Mouse (Mus musculus) v-Abl transformed pro-B cells (cell line): Measurements from ENCODE around the gene Ginm1.
"Not testable (repeated sequence)": the region's sequence is repeated elsewhere in the genome, so short reads cannot be mapped to it uniquely, and the experiment has no call there.

Source experiments
- in situ Hi-C, 2 experiments: fragments of 400-800 bp; cut with MboI; formaldehyde crosslinking; loops; one replicate each; pipeline ENCODE4 v1.15.1; 2025; ENCODE audit not compliant: unreplicated experiment in 2 of 2

Gene Ginm1

DNA sequence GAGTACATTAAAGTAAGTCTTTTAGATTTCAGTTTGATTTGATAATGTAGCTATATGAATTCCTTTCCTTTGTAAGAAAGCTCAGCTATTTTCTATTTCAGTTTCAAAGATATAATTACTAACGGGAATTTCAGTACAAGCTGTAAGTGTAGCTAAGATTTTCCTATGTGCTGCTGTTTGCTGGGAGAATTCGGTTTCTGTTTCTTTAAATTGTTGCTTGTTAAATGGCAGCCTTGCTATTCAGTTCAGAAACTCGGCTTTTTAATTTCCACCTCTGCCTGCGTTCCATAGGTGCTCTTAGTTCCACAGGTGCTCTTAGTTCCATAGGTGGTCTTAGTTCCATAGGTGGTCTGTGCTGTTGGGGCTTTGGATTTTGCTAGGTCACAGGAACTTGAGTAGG, 26.5 kb upstream of the Ginm1 start:
- in situ Hi-C loops: loop anchor here in 1 of 2 experiments (10.0 kb wide), 1 partner anchor 56 kb away; no protein-coding TSS in a partner anchor

DNA sequence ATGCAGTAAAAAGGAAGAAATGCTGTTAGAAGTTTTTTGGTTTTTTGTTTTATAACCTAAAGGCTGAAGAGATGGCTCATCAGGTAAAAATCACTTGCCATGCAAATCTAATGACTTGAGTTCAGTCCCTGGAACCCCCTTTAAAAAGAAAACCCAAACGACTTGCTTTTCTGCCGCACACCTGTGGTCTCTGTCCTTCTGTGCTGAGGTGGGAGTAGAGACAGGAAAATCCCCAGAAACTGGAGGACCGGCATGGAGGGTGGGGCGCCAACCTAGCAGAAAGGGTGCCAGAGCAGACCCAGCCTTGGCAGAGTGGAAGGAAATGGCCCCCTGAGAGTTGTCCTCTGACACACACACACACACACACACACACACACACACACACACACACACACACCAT, 26.1 kb upstream of the Ginm1 start:
- in situ Hi-C loops: loop anchor here in 1 of 2 experiments (10.0 kb wide), 1 partner anchor 56 kb away; no protein-coding TSS in a partner anchor

DNA sequence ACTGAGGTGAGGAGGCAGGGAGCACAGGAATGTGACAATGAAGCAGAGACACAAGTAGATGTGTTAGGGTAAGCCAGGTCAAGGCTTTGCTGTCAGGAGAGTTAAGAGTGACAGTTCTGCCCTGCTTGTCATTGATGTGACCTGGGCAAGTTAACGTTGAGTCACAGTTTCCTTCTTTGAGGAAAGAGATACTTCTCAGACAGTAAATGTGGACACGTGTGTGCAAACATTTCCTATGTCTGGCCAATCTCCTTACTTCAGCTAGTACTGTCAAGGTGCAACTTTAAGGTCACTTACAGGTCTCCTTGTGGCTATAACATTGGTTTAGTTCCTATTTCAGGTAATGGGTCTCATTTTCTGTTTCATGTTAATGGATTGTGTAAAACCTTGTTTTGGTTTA, 23.9 kb upstream of the Ginm1 start:
- in situ Hi-C loops: loop anchor here in 1 of 2 experiments (10.0 kb wide), 1 partner anchor 58 kb away; no protein-coding TSS in a partner anchor

DNA sequence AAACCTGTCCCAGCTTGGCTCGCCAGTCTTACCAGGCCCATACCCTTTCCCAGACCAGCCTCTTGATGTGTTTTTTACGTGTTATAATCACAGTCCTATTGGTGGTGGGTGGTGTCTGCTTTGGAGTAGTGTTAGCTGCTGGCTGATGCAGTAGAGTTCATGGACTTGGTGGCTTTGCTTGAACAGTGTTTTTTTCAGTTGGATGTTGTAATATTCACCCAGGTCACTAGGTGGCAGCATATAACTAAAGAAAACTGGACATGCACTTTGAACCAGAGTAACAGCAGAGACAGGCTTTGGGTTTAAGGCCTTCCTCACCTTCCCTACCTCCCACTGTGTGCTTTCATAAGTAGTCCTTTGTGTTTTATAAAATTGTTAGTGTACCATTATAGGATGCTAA, 17.3 kb upstream of the Ginm1 start:
- in situ Hi-C loops: loop anchor here (5.0 to 10.0 kb wide), 5 partner anchors 65 to 432 kb away; no protein-coding TSS in a partner anchor

DNA sequence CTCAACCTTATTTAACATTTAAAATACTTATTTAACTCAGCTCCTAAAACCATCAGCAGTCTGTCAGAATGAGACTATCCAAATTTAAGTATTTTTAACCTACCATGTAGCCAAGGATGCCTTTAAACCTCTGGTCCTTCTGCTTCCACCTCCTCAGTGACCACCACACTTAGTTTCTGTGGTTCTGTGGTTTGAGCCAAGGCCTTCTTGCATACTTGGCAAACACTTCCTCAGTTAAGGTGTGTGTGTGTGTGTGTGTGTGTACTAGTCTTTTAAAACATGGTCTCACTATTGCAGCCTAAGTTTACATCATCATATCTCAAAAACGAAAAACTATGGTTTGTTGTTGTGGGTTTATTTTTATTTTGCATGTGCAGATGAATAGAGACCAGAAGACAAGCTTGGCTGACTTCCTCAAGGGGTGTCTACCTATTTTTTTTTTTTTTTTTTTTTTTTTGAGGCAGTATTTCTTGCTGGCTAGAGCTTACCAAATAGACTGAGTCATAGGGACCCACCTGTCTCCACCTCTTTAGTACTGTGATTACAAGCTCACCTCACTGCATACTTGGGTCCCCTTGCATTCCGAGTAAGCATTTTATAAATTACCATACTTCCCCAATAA, 10.0 kb upstream of the Ginm1 start:
- in situ Hi-C loops: no loop called here

DNA sequence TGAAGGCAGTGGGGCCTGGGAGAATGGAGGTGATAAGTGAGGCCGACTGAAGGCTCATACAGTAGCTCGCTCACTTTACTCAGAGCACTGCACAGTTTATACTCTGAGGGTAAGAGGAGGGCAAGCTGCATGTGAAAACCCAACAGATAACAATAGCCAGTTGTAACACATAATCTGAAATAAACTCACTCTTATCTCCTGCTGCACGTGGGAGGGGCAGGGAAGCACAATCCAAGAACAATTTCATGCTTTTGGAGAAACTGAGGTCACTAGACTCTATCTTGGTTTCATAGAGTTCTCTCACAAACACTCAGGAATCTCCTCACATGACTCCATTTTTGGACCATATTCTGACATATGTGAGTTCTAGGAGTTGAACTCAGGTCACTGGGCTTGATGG, 8.6 kb upstream of the Ginm1 start:
- in situ Hi-C loops: no loop called here

DNA sequence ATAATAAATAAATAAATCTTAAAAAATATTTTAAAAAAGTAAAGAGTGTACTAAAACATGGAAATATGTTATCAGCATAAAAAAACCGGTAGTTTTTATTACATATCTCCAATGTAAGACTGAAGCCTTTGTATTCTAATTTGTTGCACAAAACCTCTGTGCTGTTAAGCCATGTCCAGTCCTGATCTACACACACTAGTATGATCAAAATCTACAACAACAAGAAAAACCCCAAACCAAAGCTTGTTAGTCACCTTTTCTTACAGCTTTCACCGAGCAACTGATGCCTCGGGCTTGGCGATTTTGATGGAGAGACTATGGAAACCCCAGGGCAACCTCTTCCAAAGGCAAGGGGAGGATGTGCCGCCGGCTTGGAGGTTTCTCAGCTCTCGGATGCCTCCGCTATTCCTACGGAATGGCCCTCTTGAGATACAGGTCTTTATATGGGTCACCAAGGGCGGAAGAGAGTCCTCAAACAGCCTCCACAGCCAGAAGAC, 322 bp downstream of the Ginm1 start:
- in situ Hi-C loops: loop anchor here (10.0 to 25.0 kb wide), 4 partner anchors 338 to 1980 kb away; partner anchors contain the start of genes Fbxo5 (in 2 of the 2) and Mtrf1l (in 2 of the 2)

DNA sequence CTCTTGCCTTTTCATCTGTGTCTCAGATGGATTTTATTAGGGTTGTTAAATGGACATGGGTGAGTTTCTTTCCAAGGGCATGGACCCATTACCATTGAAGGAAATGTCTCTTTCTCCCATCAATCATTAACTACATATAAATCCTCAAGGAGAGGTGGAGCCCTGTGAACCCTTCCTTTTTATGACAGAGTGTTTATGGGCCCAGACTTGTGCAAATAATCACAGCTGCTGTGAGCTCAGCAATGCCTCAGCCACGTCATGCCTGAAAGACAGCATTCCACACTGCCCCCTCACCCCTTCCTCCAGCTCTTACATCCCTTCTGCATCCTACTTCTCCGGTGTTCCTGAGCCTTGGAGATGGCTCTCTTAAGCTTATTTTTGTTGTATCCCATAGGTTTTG, 5.3 kb downstream of the Ginm1 start:
- in situ Hi-C loops: loop anchor here (10.0 to 25.0 kb wide), 3 partner anchors 453 to 1975 kb away; partner anchors contain the start of genes Fbxo5 (in 2 of the 2) and Mtrf1l (in 2 of the 2)

DNA sequence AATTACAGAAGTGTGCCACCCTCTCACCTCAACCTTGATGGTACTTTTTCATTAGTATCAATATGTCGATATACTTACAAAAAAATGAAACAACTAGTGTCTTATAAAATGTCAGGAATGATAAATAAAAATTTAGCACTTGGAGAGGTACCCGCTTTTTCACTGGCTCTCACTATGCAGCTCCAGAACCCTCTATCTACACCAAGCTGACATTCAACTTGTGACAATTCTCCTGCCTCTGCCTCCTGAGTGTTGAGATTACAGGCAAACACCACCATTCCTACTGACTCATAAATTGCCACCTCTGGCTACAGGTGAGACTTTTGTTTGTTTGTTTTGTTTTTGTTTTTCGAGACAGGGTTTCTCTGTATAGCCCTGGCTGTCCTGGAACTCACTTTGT, 11.4 kb downstream of the Ginm1 start:
- in situ Hi-C loops: loop anchor here (10.0 to 25.0 kb wide), 3 partner anchors 446 to 1969 kb away; partner anchors contain the start of genes Fbxo5 (in 2 of the 2) and Mtrf1l (in 2 of the 2)

DNA sequence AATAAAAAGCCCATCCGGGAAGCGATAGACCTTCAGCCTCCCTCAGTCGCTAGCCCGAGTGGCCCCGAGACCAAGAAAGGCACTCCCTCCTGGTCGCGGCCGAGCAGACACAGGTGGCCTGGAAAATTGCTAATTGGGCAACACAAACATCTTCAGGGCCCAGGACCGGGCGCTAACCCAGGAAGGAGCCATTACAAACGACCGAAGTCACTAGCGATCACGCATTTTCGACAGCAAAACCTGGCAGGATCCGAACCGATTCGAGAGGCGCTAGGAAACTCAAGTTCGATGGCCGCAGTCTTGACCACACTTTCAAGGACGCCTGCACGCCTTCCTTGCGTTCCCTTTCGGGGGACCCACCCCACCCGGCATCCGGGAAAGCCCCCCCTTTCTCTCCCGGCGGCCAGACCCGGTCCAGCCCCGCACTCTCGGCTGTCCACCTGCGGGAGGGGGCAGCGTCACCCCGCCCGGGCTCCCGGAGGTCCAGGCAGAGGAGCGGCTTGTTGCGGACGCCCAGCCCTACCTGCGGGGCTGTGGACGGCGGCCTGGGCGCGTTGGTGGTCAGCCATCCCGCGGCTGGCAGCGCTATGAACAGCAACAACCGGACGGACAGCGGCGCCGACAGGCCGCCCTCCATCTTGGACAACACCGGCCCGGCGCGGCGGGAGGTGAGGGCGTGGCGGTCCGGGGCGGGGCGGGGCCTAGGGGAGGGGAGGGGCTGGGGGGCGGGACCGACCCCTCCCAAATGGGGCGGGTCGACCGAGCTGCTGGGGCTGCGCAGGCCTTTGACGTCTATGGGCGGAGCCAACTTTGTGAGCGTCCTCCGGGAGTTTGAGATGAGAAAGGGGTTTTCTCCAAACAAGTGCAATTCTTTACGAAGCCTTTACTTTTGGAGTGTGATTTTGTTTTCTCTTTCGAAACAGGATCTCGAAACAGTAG, 12.1 kb downstream of the Ginm1 start:
- in situ Hi-C loops: loop anchor here (10.0 to 25.0 kb wide), 3 partner anchors 446 to 1968 kb away; partner anchors contain the start of genes Fbxo5 (in 2 of the 2) and Mtrf1l (in 2 of the 2)

DNA sequence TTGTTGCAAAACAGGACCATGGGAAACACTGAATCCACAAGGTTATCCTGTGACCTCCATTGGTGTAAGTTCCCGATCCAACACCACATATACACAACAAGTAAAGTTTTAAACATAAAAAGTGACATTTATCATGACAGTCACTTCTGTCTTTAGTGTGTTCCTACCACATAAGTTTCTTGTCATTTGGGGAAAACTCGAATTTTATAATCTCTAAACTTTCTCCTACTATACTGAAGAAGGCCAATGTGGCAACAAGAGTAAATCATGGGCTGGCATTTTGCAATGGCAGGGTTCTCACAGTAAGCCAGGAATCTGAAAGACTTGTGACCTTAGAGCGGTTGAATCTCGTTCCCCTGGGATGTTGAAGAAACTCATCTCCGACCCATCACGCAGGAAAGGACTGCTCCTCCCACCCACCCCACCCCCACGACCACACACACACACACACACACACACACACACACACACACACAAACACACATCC, 12.8 kb downstream of the Ginm1 start:
- in situ Hi-C loops: loop anchor here (10.0 to 25.0 kb wide), 3 partner anchors 445 to 1967 kb away; partner anchors contain the start of genes Fbxo5 (in 2 of the 2) and Mtrf1l (in 2 of the 2)

DNA sequence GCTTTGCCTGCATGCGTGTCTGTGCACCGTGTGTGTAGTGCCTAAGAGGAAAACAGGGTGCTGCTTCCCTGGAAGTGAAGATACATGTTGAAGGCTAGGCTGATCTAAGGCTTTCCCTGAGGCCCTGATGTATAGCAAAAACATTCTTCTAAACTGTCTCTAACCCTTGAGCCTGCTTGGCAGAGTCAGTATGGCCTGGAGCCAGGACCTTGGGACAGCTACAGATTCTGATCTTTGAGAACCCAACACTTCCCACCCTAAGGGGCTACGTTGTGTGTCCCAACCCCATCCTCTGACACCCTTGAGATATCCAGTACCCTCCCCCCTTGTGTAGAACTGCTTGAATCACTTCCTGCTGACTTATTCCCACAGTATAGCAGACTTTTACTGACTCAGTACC, 14.3 kb downstream of the Ginm1 start:
- in situ Hi-C loops: loop anchor here (25.0 kb wide), 2 partner anchors 1741 to 1966 kb away; partner anchors contain the start of genes Fbxo5 (in 2 of the 2) and Mtrf1l (in 2 of the 2)

DNA sequence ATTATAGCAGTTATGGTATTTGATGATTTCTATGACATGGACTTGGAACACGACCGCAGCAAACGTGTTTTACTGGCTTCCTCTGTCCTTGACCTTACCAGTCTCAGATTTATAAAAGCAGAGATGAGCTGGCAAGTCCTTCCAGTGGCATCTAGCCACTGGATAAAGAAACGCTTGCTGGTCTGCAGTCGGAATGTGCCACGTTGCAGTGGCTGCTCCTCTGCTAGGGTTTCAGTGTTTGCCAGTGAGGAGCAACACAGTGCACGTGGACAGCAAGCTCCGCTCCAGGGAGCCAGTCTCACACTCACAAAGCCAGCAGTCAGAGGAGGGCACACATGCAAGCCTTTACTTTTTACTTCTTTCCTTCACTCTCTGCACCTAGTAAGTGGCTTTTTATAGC, 17.2 kb downstream of the Ginm1 start:
- in situ Hi-C loops: loop anchor here (25.0 kb wide), 2 partner anchors 1738 to 1963 kb away; partner anchors contain the start of genes Fbxo5 (in 2 of the 2) and Mtrf1l (in 2 of the 2)

DNA sequence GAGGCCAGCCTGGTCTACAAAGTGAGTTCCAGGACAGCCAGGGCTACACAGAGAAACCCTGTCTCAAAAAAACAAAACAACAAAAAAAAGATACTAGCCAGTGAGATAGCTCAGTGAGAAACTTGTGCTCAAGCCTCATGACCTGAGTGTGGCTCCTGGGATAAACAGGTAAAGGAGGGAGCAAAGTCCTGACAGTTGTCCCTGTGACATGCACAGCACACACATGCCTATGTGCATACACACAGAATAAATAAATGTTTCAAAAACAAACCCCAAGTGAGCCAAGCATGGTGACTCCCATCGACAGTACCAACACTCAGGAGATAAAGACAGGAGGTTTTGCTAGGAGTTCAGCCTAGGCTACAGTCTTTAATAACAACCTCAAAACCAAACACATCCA, 19.9 kb downstream of the Ginm1 start:
- in situ Hi-C loops: no loop called here

DNA sequence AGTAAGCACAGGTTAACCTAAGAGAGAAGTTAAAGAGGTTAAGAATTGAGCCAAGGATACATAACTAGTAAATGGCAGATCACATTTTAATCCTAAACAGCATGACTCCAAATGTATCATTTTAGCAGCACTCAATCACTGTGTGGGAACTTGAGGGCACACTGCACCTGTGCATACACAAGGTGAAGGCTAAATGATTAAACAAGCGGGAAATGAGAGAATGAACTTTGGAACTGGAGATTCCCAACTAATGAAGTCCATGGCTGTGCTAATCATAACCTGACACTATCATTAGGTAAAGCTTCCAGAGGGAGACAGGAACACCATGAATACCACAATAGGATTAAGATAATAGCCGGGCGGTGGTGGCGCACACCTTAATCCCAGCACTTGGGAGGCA, 20.3 kb downstream of the Ginm1 start:
- in situ Hi-C loops: no loop called here

DNA sequence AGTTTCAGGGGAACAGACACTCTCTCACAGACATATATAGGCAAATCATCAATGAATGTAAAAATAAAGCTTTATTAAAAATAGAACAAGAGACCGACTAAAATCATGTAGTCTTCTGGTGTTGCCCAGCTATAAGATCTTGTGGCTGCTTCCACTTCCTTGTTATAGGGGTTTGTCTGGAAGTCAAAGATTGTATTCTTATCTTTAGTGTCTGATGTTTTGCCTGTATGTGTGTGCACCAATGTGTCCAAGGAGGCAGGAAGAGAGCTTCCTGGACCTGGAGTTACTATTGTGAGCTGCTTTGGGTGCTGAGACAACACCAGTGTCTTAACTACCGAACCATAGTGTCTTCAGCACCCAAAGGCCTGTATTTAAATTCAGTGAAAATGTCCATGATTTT, 35.1 kb downstream of the Ginm1 start:
- in situ Hi-C loops: no loop called here

DNA sequence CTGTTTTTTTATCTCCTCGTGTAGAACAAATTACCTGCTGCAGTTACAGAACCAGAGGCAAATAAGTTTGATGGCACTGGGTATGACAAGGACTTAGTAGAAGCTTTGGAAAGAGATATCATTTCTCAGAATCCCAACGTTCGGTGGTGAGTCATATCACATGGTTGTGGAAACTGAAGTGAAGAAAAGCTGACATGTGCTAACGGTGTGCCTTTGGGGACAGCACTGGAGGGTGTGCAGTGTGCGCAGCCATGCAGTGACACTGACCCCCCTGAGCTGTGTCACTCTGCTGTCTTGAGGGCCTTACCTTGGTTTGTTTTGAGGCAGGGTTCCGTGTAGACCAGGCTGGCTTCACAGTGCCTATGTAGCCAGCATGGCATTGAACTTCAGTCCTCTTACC, 43.9 kb downstream of the Ginm1 start:
- in situ Hi-C loops: no loop called here

DNA sequence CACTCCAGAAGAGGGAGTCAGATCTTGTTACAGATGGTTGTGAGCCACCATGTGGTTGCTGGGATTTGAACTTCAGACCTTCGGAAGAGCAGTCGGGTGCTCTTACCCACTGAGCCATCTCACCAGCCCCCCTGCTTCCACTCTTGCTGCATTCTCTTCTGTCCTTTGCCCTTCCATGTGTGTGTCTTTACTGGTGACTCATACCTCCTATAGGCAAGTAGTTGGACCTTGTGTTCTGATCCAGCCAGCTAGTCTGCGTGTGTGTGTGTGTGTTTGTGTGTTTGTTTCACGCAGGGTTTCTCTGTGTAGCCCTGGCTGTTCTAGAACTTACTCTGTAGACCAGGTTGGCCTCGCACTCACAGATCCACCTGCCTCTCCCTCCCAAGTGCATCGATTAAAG, 47.1 kb downstream of the Ginm1 start:
- in situ Hi-C loops: not testable (repeated sequence)

DNA sequence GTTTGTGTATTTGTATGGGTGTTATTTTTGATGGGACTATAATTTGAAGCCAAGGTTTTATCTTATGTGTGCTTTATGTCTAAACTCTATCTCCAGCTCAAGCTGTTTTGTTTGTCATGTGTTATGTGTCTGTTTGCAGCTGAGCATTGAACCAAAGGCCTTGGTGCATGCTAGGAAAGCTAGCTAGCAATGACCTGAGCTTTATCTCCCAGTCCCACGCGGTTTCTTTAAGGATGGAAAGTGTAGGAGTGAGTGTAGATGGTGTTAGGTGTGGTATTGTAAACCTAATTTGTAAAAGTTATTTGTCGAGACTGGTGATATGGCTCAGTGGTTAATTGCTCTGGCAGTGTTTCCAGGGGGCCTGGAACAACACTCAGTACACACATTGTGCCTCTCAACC, 54.7 kb downstream of the Ginm1 start:
- in situ Hi-C loops: no loop called here

DNA sequence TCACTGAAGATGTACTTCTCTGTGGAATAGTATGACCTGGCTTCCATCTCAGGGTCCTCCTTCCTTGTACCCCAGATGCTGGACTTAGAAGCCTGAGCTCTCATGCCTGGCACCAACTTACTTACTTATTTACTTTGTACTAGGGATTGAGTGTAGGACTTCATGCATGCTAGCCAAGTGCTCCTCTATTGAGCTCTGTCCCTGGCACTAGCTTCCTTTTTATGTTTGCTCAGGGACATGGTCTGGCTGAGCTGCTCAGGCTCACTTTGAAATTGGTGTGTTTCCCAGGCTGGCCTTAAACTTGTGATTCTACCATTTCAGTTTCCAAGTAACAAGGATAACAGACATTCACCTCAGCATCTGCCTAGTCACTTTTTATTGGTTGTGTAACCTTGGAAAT, 55.5 kb downstream of the Ginm1 start:
- in situ Hi-C loops: no loop called here
